ENCODE assay signal across 26 mouse cellular contexts in the genomic region with DNA sequence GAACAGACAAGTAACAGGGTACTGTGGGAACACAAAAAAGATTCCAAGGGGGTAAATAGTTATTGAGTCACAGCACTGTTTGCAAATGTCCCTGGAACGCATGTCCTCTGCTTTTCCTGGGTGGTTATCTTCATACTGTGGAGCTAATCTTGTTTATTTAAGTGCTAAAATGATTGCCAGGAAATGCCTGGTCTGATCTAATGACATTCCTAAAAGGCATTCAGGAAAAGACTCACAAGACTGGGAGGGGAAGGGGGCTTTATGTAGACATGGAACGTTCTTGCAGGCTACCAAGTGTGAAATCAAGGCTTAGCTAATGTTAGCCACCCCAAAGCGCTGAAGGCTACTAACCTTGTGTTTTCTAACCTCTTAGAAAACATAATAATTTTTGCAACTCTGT.
A peak's percentile ranks its signal among the peaks of the same experiment; 100 is the strongest.
DNase-seq lines count a peak whose midpoint lies in the region; ATAC-seq and TF ChIP-seq lines count a peak whose summit lies in the region.
"Had no signal": no experiment of that assay in that cellular context is flagged by ENCODE, and none has a peak within 500 bp of the region (broad histone marks: within the 10 kb centered on the region; RNA-seq: fewer than 3 reads in every experiment).

No protein-coding gene starts in this region.

- peaks cover 11% of the 10 kb centered on the region for H3K4me1 ChIP-seq in heart, embryonic 12.5 days (replicated peaks)
- H3K4me1 ChIP-seq in kidney, adult 2 months (ENCODE audit: control insufficient read depth, insufficient read depth, low read length): no peaks in the 10 kb centered on the region
- no peaks in the 10 kb centered on the region for H3K4me1 ChIP-seq in lung, embryonic 14.5 days (ENCODE audit: insufficient read depth)
- H3K4me1 ChIP-seq: hindbrain, embryonic 15.5 days; limb, embryonic 12.5 days; liver, embryonic 12.5 days; midbrain, embryonic 15.5 days; neural tube, embryonic 12.5 days had no signal

- no peak for ATAC-seq in heart, embryonic 12.5 days (ENCODE audit: insufficient number of reproducible peaks, low FRiP score)
- no peak for ATAC-seq in lung, embryonic 14.5 days (ENCODE audit: insufficient read depth)
- ATAC-seq: forebrain, postnatal 0 days; liver, embryonic 12.5 days; midbrain, embryonic 15.5 days had no signal

- H3K27ac ChIP-seq in heart, embryonic 12.5 days (ENCODE audit: poor library complexity, severe bottlenecking): peak overlapping the region; percentile 48
- H3K27ac ChIP-seq in kidney, adult 2 months (ENCODE audit: insufficient read depth, low read depth, low read length): no peak overlapping the region
- H3K27ac ChIP-seq in lung, embryonic 14.5 days (ENCODE audit: low read depth): no peak overlapping the region
- H3K27ac ChIP-seq: forebrain, embryonic 10.5 days; hindbrain, embryonic 15.5 days; limb, embryonic 12.5 days; liver, embryonic 12.5 days; lung, embryonic 15.5 days; midbrain, embryonic 15.5 days; neural tube, embryonic 12.5 days; stomach, postnatal 0 days had no signal

- 21% methylated on average over 3 of the region's 3 CpGs for WGBS in heart, embryonic 12.5 days
- WGBS in kidney, adult 2 months: 34% methylated on average over 3 of the region's 3 CpGs
- WGBS in lung, embryonic 14.5 days: 44% methylated on average over 3 of the region's 3 CpGs

- intact Hi-C loops in left cerebral cortex, postnatal 25 days (cut with DNase I): no loop called here

- H3K4me2 ChIP-seq in heart, embryonic 12.5 days: no peak overlapping the region
- no peak overlapping the region for H3K4me2 ChIP-seq in lung, embryonic 14.5 days
- H3K4me2 ChIP-seq: hindbrain, embryonic 15.5 days; limb, embryonic 12.5 days; liver, embryonic 12.5 days; lung, embryonic 15.5 days; midbrain, embryonic 15.5 days; neural tube, embryonic 12.5 days had no signal

- no peaks in the 10 kb centered on the region for H3K36me3 ChIP-seq in heart, embryonic 12.5 days
- H3K36me3 ChIP-seq in kidney, adult 2 months (ENCODE audit: control insufficient read depth, insufficient read depth, low read length): no peaks in the 10 kb centered on the region
- H3K36me3 ChIP-seq in lung, embryonic 14.5 days (ENCODE audit: insufficient read depth): no peaks in the 10 kb centered on the region
- H3K36me3 ChIP-seq: forebrain, embryonic 10.5 days; hindbrain, embryonic 15.5 days; limb, embryonic 12.5 days; liver, embryonic 12.5 days; lung, embryonic 15.5 days; midbrain, embryonic 15.5 days; neural tube, embryonic 12.5 days had no signal

- no peaks in the 10 kb centered on the region for H3K27me3 ChIP-seq in heart, embryonic 12.5 days (replicated peaks)
- H3K27me3 ChIP-seq in kidney, adult 2 months (replicated peaks; ENCODE audit: control insufficient read depth, insufficient read depth, low read length): no peaks in the 10 kb centered on the region
- no peaks in the 10 kb centered on the region for H3K27me3 ChIP-seq in lung, embryonic 14.5 days (ENCODE audit: insufficient read depth, low read length)
- H3K27me3 ChIP-seq: hindbrain, embryonic 15.5 days; limb, embryonic 12.5 days; liver, embryonic 12.5 days; lung, embryonic 15.5 days; midbrain, embryonic 15.5 days; neural tube, embryonic 12.5 days had no signal

- no peak for TF ChIP-seq POLR2A in kidney, adult 2 months (IDR thresholded peaks at IDR 0.05; ENCODE audit: low read depth, low read length)

- no peak overlapping the region for H3K9ac ChIP-seq in heart, embryonic 12.5 days
- no peak overlapping the region for H3K9ac ChIP-seq in lung, embryonic 14.5 days
- H3K9ac ChIP-seq: forebrain, postnatal 0 days; hindbrain, embryonic 15.5 days; limb, embryonic 12.5 days; liver, embryonic 12.5 days; lung, embryonic 15.5 days; midbrain, embryonic 15.5 days; neural tube, embryonic 12.5 days had no signal

- no peak overlapping the region for H3K4me3 ChIP-seq in heart, embryonic 12.5 days
- H3K4me3 ChIP-seq in kidney, adult 2 months (ENCODE audit: insufficient read depth, low read depth, low read length): no peak overlapping the region
- no peak overlapping the region for H3K4me3 ChIP-seq in lung, embryonic 14.5 days (ENCODE audit: low read depth, low read length)
- H3K4me3 ChIP-seq: forebrain, embryonic 10.5 days; hindbrain, embryonic 15.5 days; limb, embryonic 12.5 days; liver, embryonic 12.5 days; lung, embryonic 15.5 days; midbrain, embryonic 15.5 days; neural tube, embryonic 12.5 days had no signal

- no peaks in the 10 kb centered on the region for H3K9me3 ChIP-seq in heart, embryonic 12.5 days (replicated peaks)
- H3K9me3 ChIP-seq in lung, embryonic 14.5 days (ENCODE audit: low read depth, low read length): no peaks in the 10 kb centered on the region
- H3K9me3 ChIP-seq: forebrain, embryonic 10.5 days; hindbrain, embryonic 15.5 days; limb, embryonic 12.5 days; liver, embryonic 12.5 days; lung, embryonic 15.5 days; midbrain, embryonic 15.5 days; neural tube, embryonic 12.5 days had no signal

- no peak for TF ChIP-seq CTCF in kidney, adult 2 months (conservative IDR thresholded peaks at IDR 0.05; ENCODE audit: insufficient read depth, insufficient read length, low read depth, low read length)
- TF ChIP-seq CTCF in lung, embryonic 14.5 days (IDR thresholded peaks at IDR 0.05; ENCODE audit: low read depth): no peak

- no peak for DNase-seq in heart, adult 9 months (ENCODE audit: low spot score in 2 of 2)
- peak; percentile 17 for DNase-seq in kidney, adult 2 months
- no peak for DNase-seq in kidney, adult 11 months
- DNase-seq in lung, embryonic 14.5 days: peak; percentile 33
- no peak for DNase-seq in lung, postnatal 4 days
- peak; percentile 38 for DNase-seq in lung, postnatal 36 days
- no peak for DNase-seq in left cerebral cortex, postnatal 25 days (ENCODE audit: low spot score in 2 of 2)
- DNase-seq: adrenal gland, postnatal 36 days; cerebellum, adult 11 months; cerebellum, adult 9-11 months; forebrain, postnatal 0 days; gastrocnemius, postnatal 25 days; kidney, postnatal 10 days; layer of hippocampus, postnatal 36 days; right cerebral cortex, postnatal 14 days; thymus, adult 2 months; thymus, postnatal 4 days had no signal

Comparison
In these comparisons a context has a peak if more than half of its experiments do, and no peak if none do; other contexts are left out.
1. DNase-seq: peak in kidney, adult 2 months (single experiment), lung, embryonic 14.5 days (single experiment) and lung, postnatal 36 days (single experiment); none in heart, adult 9 months (0 of 2), kidney, adult 11 months (single experiment), lung, postnatal 4 days (0 of 2) and left cerebral cortex, postnatal 25 days (0 of 2).